Mouse (Mus musculus) mature B cell (primary cell): ENCODE results near the gene Sntg2.

ENCODE experiments used
- in situ Hi-C: fragments of 300-500 bp; cut with MboI; formaldehyde crosslinking; loops from 2 replicates; pipeline ENCODE4 v1.14.3; 2019

Gene Sntg2

GRCm38 (mm10) chr12:30201031-30201430 is 172.1 kb downstream of the Sntg2 start:
- in situ Hi-C loops: no loop called here

- in situ Hi-C loops: no loop called here
Measured at GRCm38 (mm10) chr12:30200621-30201020, 172.6 kb downstream of the Sntg2 start.

GRCm38 (mm10) chr12:30199735-30200134 is 173.4 kb downstream of the Sntg2 start:
- in situ Hi-C loops: no loop called here

- in situ Hi-C loops: no loop called here
Measured at GRCm38 (mm10) chr12:30198250-30198649, 174.9 kb downstream of the Sntg2 start.

GRCm38 (mm10) chr12:30181721-30182120 is 191.5 kb downstream of the Sntg2 start:
- in situ Hi-C loops: no loop called here

GRCm38 (mm10) chr12:30179623-30180022 is 193.6 kb downstream of the Sntg2 start:
- in situ Hi-C loops: no loop called here

GRCm38 (mm10) chr12:30177966-30178365 is 195.2 kb downstream of the Sntg2 start:
- in situ Hi-C loops: no loop called here

- in situ Hi-C loops: no loop called here
Measured at GRCm38 (mm10) chr12:30177529-30177928, 195.6 kb downstream of the Sntg2 start.

- in situ Hi-C loops: no loop called here
Measured at GRCm38 (mm10) chr12:30168491-30168890, 204.7 kb downstream of the Sntg2 start.

- in situ Hi-C loops: no loop called here
Measured at GRCm38 (mm10) chr12:30164538-30164937, 208.6 kb downstream of the Sntg2 start.

GRCm38 (mm10) chr12:30164005-30164404 is 209.2 kb downstream of the Sntg2 start:
- in situ Hi-C loops: no loop called here

GRCm38 (mm10) chr12:30161731-30162406 is 211.3 kb downstream of the Sntg2 start:
- in situ Hi-C loops: no loop called here

GRCm38 (mm10) chr12:30160475-30160874 is 212.7 kb downstream of the Sntg2 start:
- in situ Hi-C loops: no loop called here

GRCm38 (mm10) chr12:30159788-30160187 is 213.4 kb downstream of the Sntg2 start:
- in situ Hi-C loops: no loop called here

- in situ Hi-C loops: no loop called here
Measured at GRCm38 (mm10) chr12:30154079-30154673, 219.0 kb downstream of the Sntg2 start.

GRCm38 (mm10) chr12:30142085-30142484 is 231.1 kb downstream of the Sntg2 start:
- in situ Hi-C loops: no loop called here

- in situ Hi-C loops: no loop called here
Measured at GRCm38 (mm10) chr12:30132524-30132923, 240.7 kb downstream of the Sntg2 start, which contains the start of gene Tpo. Tpo (minus strand) TSS chr12:30132624.

- in situ Hi-C loops: no loop called here
Measured at GRCm38 (mm10) chr12:30129411-30129716, 243.8 kb downstream of the Sntg2 start.

GRCm38 (mm10) chr12:30128561-30129410 is 244.4 kb downstream of the Sntg2 start:
- in situ Hi-C loops: no loop called here
